Mouse (Mus musculus) gastrocnemius, adult 18-20 months (tissue): ENCODE measurements at regions not wholly inside any gene's neighbourhood (a gene's known extent, or its start where the extent isn't known, plus 50 kb on each side); places are given as distances from the start of the nearest gene placed in this dataset.

Experiments
- DNase-seq: peaks from one replicate; pipeline ENCODE4 v3.0.0; 2021; ENCODE audit warnings: low spot score

DNA sequence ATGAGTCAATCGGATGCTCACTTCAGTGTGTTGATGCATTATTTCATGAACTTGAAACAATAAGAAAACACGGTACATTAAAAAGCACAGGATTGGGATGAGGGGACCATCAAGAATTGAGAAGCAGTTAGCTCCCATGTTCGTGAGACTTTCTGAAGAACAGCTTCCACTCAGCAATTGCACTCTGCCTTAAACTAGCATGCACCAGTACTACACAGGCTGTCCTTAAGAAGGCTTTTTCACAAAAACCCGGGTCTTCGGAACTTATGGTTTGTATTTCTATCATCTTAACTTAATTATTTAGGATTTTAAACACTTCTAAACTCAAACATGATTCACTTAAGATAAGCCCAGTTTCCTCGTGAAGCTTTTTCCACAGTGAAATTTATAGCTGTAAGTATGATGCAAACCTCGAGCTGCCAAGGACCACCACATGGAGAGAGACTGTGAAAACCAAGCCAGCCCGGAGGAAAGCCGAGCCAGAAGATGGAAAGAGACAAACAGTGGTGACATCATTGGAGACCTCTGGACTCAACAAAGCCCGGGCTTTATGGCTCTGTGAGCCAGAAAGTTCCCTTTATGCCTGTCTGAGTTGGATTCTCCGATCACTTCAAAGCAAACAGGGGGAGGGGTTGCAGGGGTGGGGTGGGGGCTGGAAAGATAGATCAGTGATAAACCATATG is 162.7 kb upstream of the Atp2b1 start:
- no peak for DNase-seq

- DNase-seq, result no peak
Measured at GRCm38 (mm10) chr10:98761080-98761479, 153.1 kb upstream of the Atp2b1 start.

DNA sequence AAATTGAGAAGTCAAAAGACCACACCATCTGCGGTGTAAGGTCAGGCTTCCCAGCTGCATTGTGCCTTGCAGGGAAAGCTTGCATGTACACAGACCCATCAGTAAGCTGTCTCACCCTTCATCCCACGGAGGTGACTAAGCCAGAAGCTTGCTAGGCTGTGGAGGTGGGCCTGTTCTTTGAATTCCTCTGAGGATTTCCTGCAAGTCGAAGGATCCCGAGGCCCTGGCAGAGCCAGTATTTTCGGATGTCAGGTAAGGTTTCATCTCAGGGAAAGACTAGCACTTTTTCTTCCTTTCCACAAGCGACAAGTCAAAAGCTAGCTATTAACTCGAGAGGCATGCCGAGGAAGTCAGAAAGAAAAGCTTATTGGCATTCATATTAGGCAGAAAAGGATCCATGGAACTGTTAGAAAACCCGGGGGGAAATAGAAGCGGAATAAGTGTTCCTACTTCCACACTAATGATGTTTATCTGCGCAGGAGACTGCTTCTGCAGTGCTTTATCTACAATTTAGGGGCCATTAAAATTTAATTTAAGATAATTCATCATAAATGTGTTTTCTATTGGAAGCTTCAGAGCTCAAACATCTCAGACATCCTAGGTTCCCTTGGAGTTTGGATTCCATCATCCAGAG is 148.3 kb upstream of the Atp2b1 start:
- no peak for DNase-seq

DNA sequence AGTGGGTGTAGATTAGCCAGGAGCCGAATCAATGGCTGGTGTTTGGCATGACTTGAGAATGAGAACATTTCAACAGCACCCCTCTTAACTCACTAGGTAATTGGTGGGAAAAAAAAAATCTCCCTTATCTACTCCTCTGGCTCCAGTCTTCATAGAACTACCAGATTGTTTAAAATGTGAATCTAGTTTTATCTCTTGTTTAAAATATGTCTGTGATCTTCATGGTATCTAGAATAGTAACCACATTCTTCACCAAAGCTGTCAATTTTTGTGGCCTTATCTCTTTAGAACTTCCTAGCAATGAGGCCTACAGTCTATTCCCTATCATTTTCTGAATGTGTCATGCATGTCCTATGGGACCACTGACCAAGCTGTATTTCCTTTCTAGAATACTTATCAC is 134.4 kb upstream of the Atp2b1 start:
- no peak for DNase-seq

- no peak for DNase-seq
Measured at GRCm38 (mm10) chr10:98780938-98781337, 133.3 kb upstream of the Atp2b1 start.

DNA sequence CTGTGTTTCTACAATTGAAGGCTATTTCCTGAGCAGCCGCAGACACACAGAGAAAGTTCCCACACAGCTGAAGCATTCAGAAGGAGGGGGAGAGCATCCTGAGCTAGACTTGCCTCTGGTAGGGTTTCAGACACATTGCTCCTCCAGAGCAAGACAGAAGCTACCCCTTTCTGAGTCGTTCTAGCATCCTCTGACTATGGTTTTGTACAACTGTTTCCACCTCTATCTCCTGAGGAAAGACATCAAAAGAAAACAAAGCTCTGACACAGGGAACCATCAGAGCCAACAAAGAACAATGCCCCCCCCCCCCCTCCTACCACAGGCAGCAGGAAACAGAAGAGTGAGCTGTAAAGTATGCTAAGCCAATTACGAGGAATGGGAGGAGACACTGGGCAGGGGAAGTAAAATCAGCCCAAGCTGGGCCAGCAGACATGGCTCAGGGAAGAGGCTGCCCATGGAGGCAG is 132.3 kb upstream of the Atp2b1 start:
- no peak for DNase-seq

- no peak for DNase-seq
Measured at GRCm38 (mm10) chr10:98785411-98785810, 128.8 kb upstream of the Atp2b1 start.

- no peak for DNase-seq
Measured at GRCm38 (mm10) chr10:98786089-98786488, 128.1 kb upstream of the Atp2b1 start.

DNA sequence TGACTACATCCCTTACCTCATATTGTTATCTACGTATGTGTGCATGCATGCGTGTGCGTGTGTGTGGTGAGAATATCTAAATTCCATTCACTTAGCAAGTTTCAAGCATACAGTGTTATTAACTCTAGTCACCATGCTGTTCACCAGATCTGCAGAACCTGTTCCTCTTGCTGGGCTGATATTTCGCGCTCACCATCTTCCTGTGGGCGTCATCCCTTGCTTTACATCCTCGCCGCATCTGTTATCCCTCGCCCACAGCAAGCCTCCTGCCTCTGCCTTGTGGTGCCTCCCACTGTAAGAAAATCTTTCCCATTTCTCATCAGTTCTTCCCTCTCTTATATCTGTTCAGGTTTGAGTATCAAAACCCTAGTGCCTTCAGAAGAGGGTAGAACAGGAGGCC is 124.4 kb upstream of the Atp2b1 start:
- no peak for DNase-seq

GRCm38 (mm10) chr10:98790456-98790855 is 123.8 kb upstream of the Atp2b1 start:
- no peak for DNase-seq

- no peak for DNase-seq
Measured at GRCm38 (mm10) chr10:98792019-98792741, 122.0 kb upstream of the Atp2b1 start.

GRCm38 (mm10) chr10:98793926-98794536 is 120.2 kb upstream of the Atp2b1 start:
- DNase-seq, result no peak

GRCm38 (mm10) chr10:98796016-98796415 is 118.2 kb upstream of the Atp2b1 start:
- DNase-seq, result no peak

- DNase-seq, result no peak
Measured at GRCm38 (mm10) chr10:98798634-98799415, 115.4 kb upstream of the Atp2b1 start.

DNA sequence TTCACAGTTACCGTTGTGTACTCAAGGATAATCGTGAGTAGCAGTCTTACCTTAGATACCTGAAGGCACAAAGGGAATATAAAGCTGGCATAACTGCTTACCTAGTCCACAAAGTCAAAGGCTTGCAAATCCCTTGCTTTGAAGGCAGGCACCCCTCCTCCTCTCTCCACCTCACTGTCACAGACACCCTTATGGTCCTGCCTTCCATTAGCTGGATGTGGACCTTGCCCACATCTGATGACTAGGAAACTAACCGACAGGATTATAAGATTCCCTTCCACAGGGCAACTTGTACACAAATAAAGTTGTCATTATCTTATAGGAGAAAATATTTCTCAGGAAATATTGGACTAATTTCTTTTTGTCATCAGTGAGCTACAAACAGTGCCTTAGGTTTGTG is 114.4 kb upstream of the Atp2b1 start:
- no peak for DNase-seq

- no peak for DNase-seq
Measured at GRCm38 (mm10) chr10:98800949-98801348, 113.3 kb upstream of the Atp2b1 start.

DNA sequence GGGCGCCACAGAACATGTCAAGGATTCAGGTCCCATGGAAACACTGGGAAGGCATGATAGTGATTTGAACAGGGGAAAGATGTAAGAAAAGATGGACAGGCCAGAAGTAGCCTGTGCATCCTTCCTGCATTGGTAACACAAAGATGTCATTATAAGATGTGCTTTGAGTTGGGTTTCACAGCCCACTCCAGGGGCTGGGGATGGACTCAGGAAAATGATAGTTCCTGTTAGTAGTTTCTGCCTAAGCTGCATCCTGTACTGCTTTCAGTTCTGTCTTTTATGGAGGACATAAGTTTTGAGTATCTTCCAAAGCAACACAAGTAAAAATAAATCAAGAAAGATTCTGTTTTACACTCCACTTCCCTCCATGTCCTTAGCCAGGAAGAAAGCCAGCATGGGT is 109.2 kb upstream of the Atp2b1 start:
- no peak for DNase-seq

DNA sequence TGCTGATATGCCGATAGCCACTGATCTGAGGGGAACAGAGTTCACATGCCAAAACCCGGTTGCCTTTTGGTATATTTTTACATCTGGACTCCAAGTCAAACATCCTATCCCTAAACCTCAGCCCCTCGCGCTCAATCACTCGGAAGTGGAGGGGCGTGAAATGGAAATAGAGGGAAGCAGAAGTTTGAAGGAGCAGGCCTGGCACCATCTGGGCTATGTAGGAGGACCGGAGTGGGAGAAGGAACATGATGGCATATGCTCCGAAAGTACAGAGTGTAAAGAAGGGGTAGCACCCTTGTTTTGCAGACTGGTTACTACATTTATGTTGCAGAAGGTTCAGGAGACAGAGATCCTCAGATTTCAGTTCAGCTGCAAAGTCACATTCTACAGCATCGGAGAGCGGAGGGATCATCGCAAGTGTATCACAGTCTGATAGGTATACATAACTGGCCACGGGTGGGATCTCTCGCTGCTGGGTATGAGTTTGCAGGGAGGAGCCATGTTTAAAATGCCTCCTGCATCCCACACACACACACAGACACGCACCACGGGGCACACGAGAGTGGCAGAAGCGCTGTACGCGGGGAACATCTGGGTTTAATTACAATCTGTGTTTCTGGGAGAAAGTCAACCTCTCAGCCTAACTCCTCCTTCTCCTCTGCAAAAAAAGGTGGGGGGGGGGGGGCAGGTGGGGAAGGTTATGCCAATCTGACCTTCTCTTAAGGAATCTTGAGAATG is 107.2 kb upstream of the Atp2b1 start:
- no peak for DNase-seq

GRCm38 (mm10) chr10:98808644-98809043 is 105.6 kb upstream of the Atp2b1 start:
- DNase-seq, result no peak

DNA sequence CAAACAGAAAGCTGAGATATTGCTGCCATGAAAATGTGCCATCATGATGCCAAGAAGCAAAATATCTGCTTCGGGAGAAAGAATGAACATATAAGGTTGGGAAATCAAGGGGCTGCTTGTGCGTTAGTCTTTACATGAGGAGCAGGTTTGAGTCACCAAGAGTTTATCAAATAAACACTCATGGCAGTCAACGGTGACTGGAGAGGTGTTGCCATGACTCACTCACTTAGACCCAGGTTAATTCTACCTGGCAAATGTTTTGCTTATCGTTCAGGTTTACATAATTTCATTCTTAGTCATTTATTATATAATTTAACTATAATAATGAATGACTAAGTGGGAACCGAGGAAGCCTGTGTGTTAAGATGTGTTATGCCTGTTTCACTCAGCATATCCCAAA is 85.2 kb upstream of the Atp2b1 start:
- no peak for DNase-seq

DNA sequence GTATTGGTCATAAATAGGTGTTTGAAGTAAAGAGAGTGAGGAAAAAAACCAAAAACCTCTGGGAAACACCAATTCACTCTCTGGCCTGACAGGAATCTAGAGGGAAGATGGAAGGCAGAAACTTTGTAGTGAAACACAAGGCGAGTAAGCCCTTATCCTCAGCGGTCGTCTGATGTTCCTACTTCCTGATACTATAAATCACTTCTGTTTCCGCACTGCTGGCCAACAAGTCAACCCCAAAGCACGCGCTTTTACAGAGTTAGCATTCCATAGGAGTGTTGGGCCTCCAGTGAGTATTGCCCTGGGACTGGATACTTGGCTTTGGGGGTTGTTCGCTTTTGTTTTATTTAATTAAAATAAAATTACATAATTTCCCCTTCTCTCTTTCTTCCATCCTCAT is 82.7 kb upstream of the Atp2b1 start:
- no peak for DNase-seq
